Mouse (Mus musculus) intestine, postnatal 0 days (tissue): ENCODE results near the gene Usp22. TPM values are rescaled to one million over a fixed set of nuclear protein-coding genes. Genes with fewer than 3 reads are reported as not detected.

Experiments used
- ATAC-seq: fragments of 200-750 bp; cut with Nextera tagmentation; 2 replicates; pipeline ENCODE4 v1.8.0; 2017; ENCODE audit warnings: mild to moderate bottlenecking, moderate TSS enrichment, moderate library complexity
- H3K27ac ChIP-seq: fragments of 300-500 bp; sonication (generic); 2 replicates; pipeline ENCODE4 v1.5.1; 2014; ENCODE audit warnings: mild to moderate bottlenecking, low read depth, low read length, moderate library complexity
- H3K27me3 ChIP-seq: fragments of 300-500 bp; sonication (generic); replicated peaks from 2 replicates; pipeline ENCODE4 v1.6.1; 2014; ENCODE audit warnings: low read length, mixed read lengths; ENCODE audit not compliant: control insufficient read depth, insufficient read depth
- H3K36me3 ChIP-seq: fragments of 300-500 bp; sonication (generic); 2 replicates; pipeline ENCODE4 v1.6.1; 2014; ENCODE audit warnings: mild to moderate bottlenecking, moderate library complexity; ENCODE audit not compliant: control insufficient read depth, insufficient read depth
- H3K4me1 ChIP-seq: fragments of 300-500 bp; sonication (generic); replicated peaks from 2 replicates; pipeline ENCODE4 v1.6.1; 2014; ENCODE audit warnings: antibody characterized with exemption, low read length, mixed read lengths; ENCODE audit not compliant: control insufficient read depth, insufficient read depth
- H3K4me2 ChIP-seq: fragments of 300-500 bp; sonication (generic); replicated peaks from 2 replicates; pipeline ENCODE4 v1.6.1; 2014; ENCODE audit warnings: low read depth, mild to moderate bottlenecking, moderate library complexity
- H3K4me3 ChIP-seq: fragments of 300-500 bp; sonication (generic); 2 replicates; pipeline ENCODE4 v1.5.1; 2014; ENCODE audit warnings: low read depth, low read length
- H3K9ac ChIP-seq: fragments of 300-500 bp; sonication (generic); 2 replicates; pipeline ENCODE4 v1.6.1; 2014; ENCODE audit warnings: mild to moderate bottlenecking, low read depth, low read length
- H3K9me3 ChIP-seq: fragments of 300-500 bp; sonication (generic); 2 replicates; pipeline ENCODE4 v1.6.1; 2016; ENCODE audit warnings: mixed run types; ENCODE audit not compliant: control insufficient read depth
- CTCF ChIP-seq: sonication (generic); IDR thresholded peaks from 2 replicates; pipeline ENCODE4 v1.5.1; 2016; ENCODE audit warnings: low read depth, mild to moderate bottlenecking, control low read depth, antibody characterized with exemption, moderate library complexity
- WGBS: fragments of 180-500 bp; shearing (Covaris S2); extraction: QIAGEN DNeasy Blood & Tissue Kit; methylation state at CpG from one replicate; pipeline ENCODE4 v1.1.7; 2014; 5-methylcytosine and 5-hydroxymethylcytosine counted together
- polyA plus RNA-seq: library from polyadenylated mRNA; unstranded; fragments of >200 nt; fragmentation: Nextera tagmentation; extraction: Ambion mirVana; gene quantifications from 2 replicates; pipeline ENCODE4 v1.2.1, GENCODE M21; 2015

The Usp22 gene
- polyA plus RNA-seq, 1 experiment from 2014 or later, result 27.0 TPM

DNA sequence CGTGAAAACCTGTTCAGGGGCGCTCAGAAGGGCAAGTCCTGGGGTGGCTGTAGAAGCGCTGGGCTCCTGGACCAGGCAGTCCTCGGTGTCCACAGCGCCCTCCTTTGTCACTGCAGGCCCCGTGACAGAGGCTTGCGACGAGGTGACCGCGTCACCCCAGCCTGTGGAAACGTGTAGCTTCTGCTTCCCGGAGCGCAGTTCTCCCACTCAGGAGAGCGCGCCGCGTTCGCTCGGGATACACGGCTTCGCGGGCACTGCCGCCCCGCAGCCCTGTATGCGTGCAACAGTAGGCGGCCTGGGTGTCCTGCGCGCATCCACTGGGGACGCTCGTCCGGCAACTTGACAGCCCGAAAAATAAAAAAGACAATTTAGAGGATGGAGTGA lies 27.6 kb downstream of the Usp22 start:
- Histone ChIP-seq H3K27me3 (peaks cover 5% of the 10 kb centered on the region; the same call in 1 of the 2 replicates), H3K4me2 (peak overlapping the region; percentile 67), H3K36me3 (peaks cover 6% of the 10 kb centered on the region), H3K4me3 (peak overlapping the region; percentile 26), H3K9me3 (no peaks in the 10 kb centered on the region), H3K4me1 (peaks cover 7% of the 10 kb centered on the region; the same call in 1 of the 2 replicates), H3K27ac (no peak overlapping the region), H3K9ac (no peak overlapping the region)
- peak; percentile 58 for ATAC-seq
- peak; percentile 53 for TF ChIP-seq CTCF
- WGBS, result 11% methylated on average over 32 of the region's 32 CpGs

DNA sequence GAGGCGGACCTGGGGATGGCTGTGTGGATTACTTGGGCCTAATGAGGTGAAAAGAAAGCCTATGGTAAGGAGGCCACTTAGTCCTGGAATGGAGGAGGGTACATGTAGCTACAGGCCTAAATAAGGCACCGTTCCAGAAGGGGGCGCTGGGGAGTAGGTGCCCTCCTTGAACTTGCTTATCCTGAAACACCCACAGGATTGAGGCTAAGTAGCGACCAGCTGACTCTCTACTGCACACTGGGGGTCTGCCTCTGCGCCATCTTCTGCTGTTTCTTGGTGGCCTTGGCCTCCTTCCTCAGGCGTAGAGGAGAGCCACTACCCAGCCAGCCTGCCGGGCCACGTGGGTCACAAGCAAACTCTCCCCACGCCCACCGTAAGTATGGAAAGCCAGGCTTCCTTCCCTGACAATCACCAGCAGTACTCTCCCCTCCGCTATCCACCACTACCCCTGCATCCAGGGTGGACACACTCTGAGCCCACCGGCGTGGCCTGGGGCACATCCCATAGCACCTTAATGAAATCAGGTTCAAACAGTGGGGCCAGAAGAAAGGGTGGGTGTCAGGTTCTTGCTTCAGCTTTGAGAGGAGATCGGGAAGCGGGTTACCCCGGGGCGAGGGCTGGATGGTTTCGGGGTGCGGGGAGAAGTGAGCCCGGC lies 28.1 kb downstream of the Usp22 start:
- TF ChIP-seq CTCF, result peak; percentile 72
- H3K27ac ChIP-seq, result no peak overlapping the region
- H3K4me1 ChIP-seq, result peaks cover 7% of the 10 kb centered on the region; the same call in 1 of the 2 replicates
- ATAC-seq, result peak; percentile 44
- no peak overlapping the region for H3K9ac ChIP-seq
- H3K9me3 ChIP-seq, result no peaks in the 10 kb centered on the region
- H3K4me3 ChIP-seq, result peak overlapping the region; percentile 26
- H3K4me2 ChIP-seq, result peak overlapping the region; percentile 67
- H3K27me3 ChIP-seq, result peaks cover 5% of the 10 kb centered on the region; the same call in 1 of the 2 replicates
- H3K36me3 ChIP-seq, result peaks cover 3% of the 10 kb centered on the region; the same call in 1 of the 2 replicates
- 22% methylated on average over 20 of the region's 20 CpGs for WGBS

DNA sequence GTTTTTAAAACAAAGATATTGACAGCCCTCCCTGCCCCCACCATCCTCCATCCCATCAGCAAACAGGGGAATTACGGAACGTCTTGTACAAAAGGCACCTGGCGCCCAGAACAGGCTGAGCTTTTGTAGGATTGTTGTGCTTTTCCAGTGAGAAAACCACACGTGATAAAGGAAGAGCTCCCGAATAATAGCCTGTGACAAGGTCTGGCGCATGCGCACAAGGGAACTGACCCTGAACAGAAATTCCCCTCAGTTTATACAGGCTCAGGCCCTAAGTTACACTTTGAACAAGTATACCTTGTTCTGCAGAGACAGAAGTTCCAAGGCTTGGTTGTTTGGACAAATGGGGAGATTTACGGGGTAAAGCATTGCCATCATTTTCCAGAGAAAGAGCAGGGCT lies 29.3 kb downstream of the Usp22 start:
- peaks cover 7% of the 10 kb centered on the region; the same call in 1 of the 2 replicates for H3K4me1 ChIP-seq
- H3K4me3 ChIP-seq, result no peak overlapping the region
- H3K27me3 ChIP-seq, result peaks cover 5% of the 10 kb centered on the region; the same call in 1 of the 2 replicates
- TF ChIP-seq CTCF, result no peak
- H3K9ac ChIP-seq, result no peak overlapping the region
- 57% methylated on average over 8 of the region's 8 CpGs for WGBS
- H3K27ac ChIP-seq, result no peak overlapping the region
- H3K9me3 ChIP-seq, result no peaks in the 10 kb centered on the region
- no peaks in the 10 kb centered on the region for H3K36me3 ChIP-seq
- no peak overlapping the region for H3K4me2 ChIP-seq
- ATAC-seq, result no peak

DNA sequence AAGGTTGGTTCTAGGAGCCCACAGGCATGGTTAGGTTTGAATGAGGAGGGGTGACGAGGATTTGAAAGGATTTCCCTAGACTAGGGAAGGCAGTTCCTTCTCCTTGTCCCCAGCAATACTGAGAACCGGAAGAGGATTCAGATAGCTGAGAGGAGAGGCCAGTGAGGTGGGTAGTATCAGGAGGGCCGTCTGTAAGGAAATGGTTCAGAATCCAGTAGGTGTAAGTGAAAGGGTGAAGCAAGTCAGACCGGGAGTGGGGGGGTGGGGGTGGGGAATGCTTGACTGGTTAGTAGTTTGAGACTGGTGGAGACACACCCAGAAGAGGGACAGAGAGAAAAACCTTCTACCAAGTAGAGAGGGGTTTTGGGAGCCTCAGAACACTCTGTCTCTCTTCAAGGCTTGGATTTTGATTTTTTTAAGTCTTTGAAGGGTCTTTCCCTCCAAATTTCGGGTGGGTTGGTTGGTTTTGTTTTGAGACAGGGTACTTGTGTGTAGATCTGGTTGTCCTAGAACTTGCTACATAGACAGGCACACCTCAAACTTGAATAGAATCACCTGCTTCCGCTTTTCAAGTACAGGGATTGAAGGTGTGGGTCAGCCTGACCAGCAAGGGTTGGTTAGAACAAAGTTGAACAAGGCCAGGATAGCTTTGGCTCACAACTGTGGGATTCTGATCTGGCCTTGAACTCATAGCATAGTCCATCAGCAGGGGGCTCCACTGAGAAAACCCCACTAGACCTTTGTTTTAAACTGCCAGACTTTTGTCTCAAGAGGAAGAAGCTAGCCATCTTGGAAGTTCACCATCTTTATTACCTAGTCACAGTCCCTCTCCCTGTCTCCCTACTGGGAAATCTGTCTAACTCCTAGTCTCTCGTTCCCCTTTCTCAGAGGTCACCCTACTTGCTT lies 31.0 kb downstream of the Usp22 start:
- H3K4me2 ChIP-seq, result no peak overlapping the region
- H3K4me3 ChIP-seq, result no peak overlapping the region
- no peak for ATAC-seq
- no peak overlapping the region for H3K9ac ChIP-seq
- H3K27ac ChIP-seq, result no peak overlapping the region
- peaks cover 7% of the 10 kb centered on the region; the same call in 1 of the 2 replicates for H3K4me1 ChIP-seq
- peaks cover 5% of the 10 kb centered on the region; the same call in 1 of the 2 replicates for H3K27me3 ChIP-seq
- 69% methylated on average over 7 of the region's 7 CpGs for WGBS
- TF ChIP-seq CTCF, result peak; percentile 28; the same call in 1 of the 2 replicates
- no peaks in the 10 kb centered on the region for H3K36me3 ChIP-seq
- no peaks in the 10 kb centered on the region for H3K9me3 ChIP-seq

DNA sequence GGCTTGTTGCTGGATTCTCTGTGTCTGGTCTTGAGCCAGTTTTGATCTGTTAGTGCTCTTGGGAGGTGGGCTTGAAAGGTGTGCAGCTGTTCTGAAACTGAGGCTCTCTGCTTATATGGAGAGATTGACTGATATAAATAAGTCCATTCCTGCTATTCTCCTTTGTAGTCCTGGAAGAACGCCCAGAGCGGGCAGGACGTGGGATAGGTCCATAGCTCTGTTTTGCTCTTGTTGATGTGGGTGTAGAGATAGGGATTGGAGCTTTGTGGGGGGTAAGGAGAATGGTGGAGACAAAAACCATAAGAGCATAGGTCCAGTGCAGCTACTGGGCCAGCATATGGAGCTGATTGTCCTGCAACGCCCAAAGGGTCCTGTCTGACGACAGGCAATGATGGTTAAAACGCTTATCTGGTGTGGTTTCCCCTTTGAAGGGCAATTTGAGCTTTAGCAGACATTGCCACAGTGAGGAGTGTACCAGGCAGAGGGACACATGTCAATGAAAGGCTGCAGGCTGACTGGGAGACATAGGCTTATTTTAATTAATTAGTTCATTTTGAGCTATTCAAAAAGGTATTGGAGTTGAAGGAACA lies 31.8 kb downstream of the Usp22 start:
- no peak overlapping the region for H3K9ac ChIP-seq
- no peak for ATAC-seq
- no peak overlapping the region for H3K4me2 ChIP-seq
- H3K9me3 ChIP-seq, result no peaks in the 10 kb centered on the region
- TF ChIP-seq CTCF, result no peak
- no peaks in the 10 kb centered on the region for H3K36me3 ChIP-seq
- H3K4me3 ChIP-seq, result no peak overlapping the region
- H3K27ac ChIP-seq, result no peak overlapping the region
- H3K4me1 ChIP-seq, result peaks cover 7% of the 10 kb centered on the region; the same call in 1 of the 2 replicates
- WGBS, result 63% methylated on average over 6 of the region's 6 CpGs
- peaks cover 5% of the 10 kb centered on the region; the same call in 1 of the 2 replicates for H3K27me3 ChIP-seq

DNA sequence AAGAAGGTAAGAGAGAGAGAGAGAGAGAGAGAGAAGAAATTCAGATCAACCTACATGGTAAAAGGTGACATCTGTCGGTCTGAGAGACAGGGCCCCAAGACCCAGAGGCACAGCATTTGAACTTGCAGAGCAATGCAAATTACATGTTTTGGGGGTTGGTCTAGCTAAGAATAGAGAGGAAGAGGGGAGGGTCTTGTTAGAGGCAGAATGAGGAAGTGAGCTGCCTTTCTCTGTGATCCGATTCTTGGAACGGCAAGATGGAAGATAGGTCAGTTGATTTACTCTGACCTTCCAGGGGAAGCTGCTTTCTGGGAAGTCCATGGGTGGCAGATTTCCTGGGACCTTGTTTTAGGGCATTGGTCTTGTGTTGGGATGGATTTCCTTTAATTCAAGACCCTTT lies 32.6 kb downstream of the Usp22 start:
- TF ChIP-seq CTCF, result no peak

More for the DNA sequence above, 32.6 kb downstream of the Usp22 start:
- Histone ChIP-seq H3K36me3 (no peaks in the 10 kb centered on the region), H3K4me3 (no peak overlapping the region), H3K4me1 (peaks cover 5% of the 10 kb centered on the region; the same call in 1 of the 2 replicates), H3K9me3 (no peaks in the 10 kb centered on the region), H3K27me3 (no peaks in the 10 kb centered on the region), H3K27ac (no peak overlapping the region), H3K4me2 (no peak overlapping the region), H3K9ac (no peak overlapping the region)
- WGBS, result 64% methylated on average over 3 of the region's 3 CpGs
- no peak for ATAC-seq
